Mouse (Mus musculus): ENCODE results near the gene Cnnm1.

Gene Cnnm1

GRCm38 (mm10) chr19:43440112-43440737 lies at the start of gene Cnnm1:
Cnnm1 (plus strand) TSS chr19:43440436.
- in situ Hi-C loops (cut with MboI, MseI) = no loop called here

- in situ Hi-C loops (cut with MboI, MseI) = no loop called here
These were observed 43.9 kb upstream of the Cnnm1 start for GRCm38 (mm10) chr19:43396327-43396726.

- in situ Hi-C loops (cut with MboI, MseI) = no loop called here
These were observed 33.1 kb upstream of the Cnnm1 start for GRCm38 (mm10) chr19:43407181-43407580.

GRCm38 (mm10) chr19:43415565-43415964 lies 24.7 kb upstream of the Cnnm1 start:
- in situ Hi-C loops (cut with MboI, MseI) = no loop called here

- in situ Hi-C loops (cut with MboI, MseI) = no loop called here
These were observed 19.7 kb upstream of the Cnnm1 start for GRCm38 (mm10) chr19:43420506-43420905.

GRCm38 (mm10) chr19:43424082-43424481 lies 16.2 kb upstream of the Cnnm1 start:
- in situ Hi-C loops (cut with MboI, MseI) = no loop called here

- in situ Hi-C loops (cut with MboI, MseI) = no loop called here
These were observed 12.6 kb upstream of the Cnnm1 start for GRCm38 (mm10) chr19:43427446-43428224.

- in situ Hi-C loops (cut with MboI, MseI) = no loop called here
These were observed 990 bp upstream of the Cnnm1 start for GRCm38 (mm10) chr19:43439246-43439645.

GRCm38 (mm10) chr19:43440768-43441660 lies 778 bp downstream of the Cnnm1 start:
- in situ Hi-C loops (cut with MboI, MseI) = no loop called here

- in situ Hi-C loops (cut with MboI, MseI) = no loop called here
These were observed 1.4 kb downstream of the Cnnm1 start for GRCm38 (mm10) chr19:43441661-43441990.

- in situ Hi-C loops (cut with MboI, MseI) = no loop called here
These were observed 2.0 kb downstream of the Cnnm1 start for GRCm38 (mm10) chr19:43442269-43442668.

- in situ Hi-C loops (cut with MboI, MseI) = no loop called here
These were observed 2.7 kb downstream of the Cnnm1 start for GRCm38 (mm10) chr19:43442906-43443305.

- in situ Hi-C loops (cut with MboI, MseI) = no loop called here
These were observed 4.5 kb downstream of the Cnnm1 start for GRCm38 (mm10) chr19:43444636-43445205.

GRCm38 (mm10) chr19:43451563-43451962 lies 11.3 kb downstream of the Cnnm1 start:
- in situ Hi-C loops (cut with MboI, MseI) = no loop called here

GRCm38 (mm10) chr19:43452176-43452575 lies 11.9 kb downstream of the Cnnm1 start:
- in situ Hi-C loops (cut with MboI, MseI) = no loop called here

GRCm38 (mm10) chr19:43453025-43453424 lies 12.8 kb downstream of the Cnnm1 start:
- in situ Hi-C loops (cut with MboI, MseI) = no loop called here

GRCm38 (mm10) chr19:43459948-43460347 lies 19.7 kb downstream of the Cnnm1 start:
- in situ Hi-C loops (cut with MboI, MseI) = no loop called here

GRCm38 (mm10) chr19:43460481-43460880 lies 20.2 kb downstream of the Cnnm1 start:
- in situ Hi-C loops (cut with MboI, MseI) = no loop called here

- in situ Hi-C loops (cut with MboI, MseI) = no loop called here
These were observed 21.9 kb downstream of the Cnnm1 start for GRCm38 (mm10) chr19:43462141-43462540.

- in situ Hi-C loops (cut with MboI, MseI) = no loop called here
These were observed 23.5 kb downstream of the Cnnm1 start for GRCm38 (mm10) chr19:43463546-43464293.

- in situ Hi-C loops (cut with MboI, MseI) = no loop called here
These were observed 24.1 kb downstream of the Cnnm1 start for GRCm38 (mm10) chr19:43464294-43464687.
